Mouse (Mus musculus) forelimb bud, embryonic 11.5 days (tissue): Measurements from ENCODE around the gene Fam189a1.
A peak's percentile ranks its signal among the peaks of the same experiment; 100 is the strongest.

Source experiments
- DNase-seq: peaks from one replicate; pipeline ENCODE4 v3.0.0-alpha.2; 2012; ENCODE audit warnings: low read depth, low spot score

Gene Fam189a1

GRCm38 (mm10) chr7:65104207-65105096 is 51.9 kb downstream of the Fam189a1 start:
- no peak for DNase-seq

DNA sequence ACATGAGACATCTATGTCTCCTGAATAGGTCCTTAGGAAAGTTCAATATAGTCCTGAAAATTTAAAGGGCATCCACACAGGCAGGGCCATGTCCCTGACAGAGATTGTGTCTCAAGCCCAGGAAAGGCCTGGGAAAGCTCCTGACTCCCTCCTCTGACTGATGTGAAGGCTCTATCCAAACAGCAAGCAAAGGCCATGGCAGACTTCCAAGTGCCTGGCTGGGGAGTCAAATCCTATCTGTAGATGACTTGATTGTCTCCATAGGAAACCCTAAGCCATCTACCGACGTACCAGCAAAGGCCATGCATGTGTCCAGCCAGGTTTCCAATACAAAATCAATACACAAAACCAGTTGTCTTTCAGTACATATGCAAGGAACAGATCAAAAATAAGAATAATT is 54.7 kb downstream of the Fam189a1 start:
- DNase-seq: no peak

DNA sequence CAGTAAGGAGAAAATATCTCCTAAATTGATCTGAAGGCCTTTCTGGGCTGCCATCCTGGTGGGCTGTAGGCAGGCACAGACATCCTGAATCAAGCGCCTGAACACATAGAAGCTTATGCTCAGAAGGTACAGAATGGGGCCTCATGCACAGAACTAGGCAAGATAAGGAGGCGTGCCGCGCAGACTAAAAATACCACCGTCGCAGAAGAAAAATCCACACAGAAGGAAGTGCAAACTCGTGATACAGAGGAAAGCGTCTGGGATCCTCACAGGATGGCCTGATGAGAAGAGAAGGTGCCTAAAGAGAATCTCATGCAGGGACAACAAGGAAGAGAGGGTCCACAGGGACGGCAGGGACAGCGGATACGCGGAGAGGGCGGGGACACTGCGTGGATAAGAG is 58.7 kb downstream of the Fam189a1 start:
- no peak for DNase-seq

GRCm38 (mm10) chr7:65095631-65096107 is 60.7 kb downstream of the Fam189a1 start:
- DNase-seq: no peak

- no peak for DNase-seq
These were observed 63.1 kb downstream of the Fam189a1 start for GRCm38 (mm10) chr7:65093314-65093713.

GRCm38 (mm10) chr7:65091486-65091885 is 64.9 kb downstream of the Fam189a1 start:
- no peak for DNase-seq

GRCm38 (mm10) chr7:65085972-65086371 is 70.4 kb downstream of the Fam189a1 start:
- no peak for DNase-seq

- no peak for DNase-seq
These were observed 73.6 kb downstream of the Fam189a1 start for GRCm38 (mm10) chr7:65082778-65083091.

DNA sequence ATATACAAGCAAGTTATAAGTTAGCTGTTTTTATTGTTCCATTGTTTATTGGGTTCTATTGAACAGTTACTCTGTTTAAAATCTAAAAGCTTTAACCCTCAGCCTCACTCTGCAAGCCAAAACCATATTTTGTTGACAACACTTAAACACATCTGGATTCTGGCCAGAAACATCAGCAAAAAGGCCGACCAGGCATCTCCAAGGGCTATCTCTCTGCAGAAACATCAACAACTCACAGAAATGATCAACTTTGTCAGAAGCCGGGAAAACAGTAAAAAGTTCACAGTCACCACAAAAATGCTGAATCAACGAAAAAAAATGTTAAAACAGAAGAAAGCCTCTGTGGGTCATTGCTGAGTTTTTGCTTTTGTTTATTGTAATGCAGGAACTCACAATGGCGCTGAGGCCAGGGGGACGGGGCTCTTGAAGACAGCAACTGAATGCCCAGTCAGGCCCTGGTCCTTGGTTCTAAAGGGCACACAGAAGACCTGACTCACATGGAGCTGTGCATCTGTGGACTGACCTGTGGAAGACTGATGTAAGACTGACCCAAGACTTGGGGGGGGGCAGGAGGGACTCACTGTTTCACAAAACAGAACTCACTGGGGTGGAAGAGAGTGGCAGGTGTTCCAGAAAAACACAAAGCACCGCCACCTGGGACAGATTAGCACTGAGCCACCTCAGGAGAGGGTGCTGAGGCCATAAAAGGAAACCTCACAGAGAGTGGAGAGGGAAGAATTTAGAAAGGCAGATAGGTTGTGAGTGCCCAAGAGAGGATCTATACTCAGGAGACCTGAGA is 74.2 kb downstream of the Fam189a1 start:
- no peak for DNase-seq

GRCm38 (mm10) chr7:65076134-65076533 is 80.2 kb downstream of the Fam189a1 start:
- DNase-seq: no peak

DNA sequence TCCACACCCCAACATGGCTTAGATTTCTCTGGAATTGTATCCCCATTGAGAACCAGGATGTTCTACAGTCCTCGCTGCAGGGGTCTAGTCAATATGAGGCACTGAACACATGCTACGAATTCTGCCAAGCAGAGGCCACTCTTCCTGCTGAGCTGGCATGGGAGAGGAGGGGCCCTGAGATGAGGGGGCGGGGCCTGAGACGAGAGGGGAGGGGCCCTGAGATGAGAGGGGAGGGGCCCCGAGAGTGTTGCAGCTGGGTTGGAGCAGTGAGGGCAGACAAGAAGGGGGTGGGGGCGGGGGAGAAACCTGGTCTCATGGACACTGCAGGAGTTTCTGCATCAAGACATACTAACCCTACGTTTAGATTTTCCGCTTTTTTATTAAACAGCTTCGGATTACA is 82.2 kb downstream of the Fam189a1 start:
- no peak for DNase-seq

GRCm38 (mm10) chr7:65073555-65073954 is 82.8 kb downstream of the Fam189a1 start:
- peak; percentile 21 for DNase-seq

- DNase-seq: no peak
These were observed 90.2 kb downstream of the Fam189a1 start for GRCm38 (mm10) chr7:65066211-65066610.

GRCm38 (mm10) chr7:65065457-65065856 is 90.9 kb downstream of the Fam189a1 start:
- DNase-seq: no peak

GRCm38 (mm10) chr7:65064638-65065037 is 91.7 kb downstream of the Fam189a1 start:
- DNase-seq: no peak

- no peak for DNase-seq
These were observed 92.3 kb downstream of the Fam189a1 start for GRCm38 (mm10) chr7:65064096-65064495.

DNA sequence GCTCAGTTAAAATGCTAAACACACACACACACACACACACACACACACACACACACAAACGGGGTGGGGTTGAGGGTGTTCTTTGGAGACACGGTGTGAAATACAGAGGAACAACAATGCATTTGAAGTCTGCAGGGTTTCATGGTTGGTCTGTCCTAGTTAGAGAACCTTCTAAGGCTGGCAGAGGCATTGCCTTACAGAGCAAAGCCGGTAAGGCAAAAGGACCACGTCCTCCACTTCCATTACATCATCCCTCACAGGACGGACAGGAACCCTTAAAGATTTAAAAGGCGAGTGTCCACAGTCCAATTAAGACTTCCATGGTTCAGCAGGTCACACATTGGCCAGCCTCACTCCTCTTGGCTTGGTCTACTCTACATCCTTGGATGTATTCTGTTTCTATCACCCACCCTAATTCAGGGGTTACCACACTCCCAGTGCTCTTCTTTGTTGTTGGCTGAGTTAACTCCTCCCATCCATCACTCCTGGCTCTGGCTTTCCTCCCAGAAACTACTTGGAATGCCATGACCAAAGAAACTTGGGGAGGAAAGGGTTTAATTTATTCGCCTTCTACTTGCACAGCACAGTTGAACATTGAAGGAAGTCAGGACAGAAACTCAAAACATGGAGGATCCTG is 96.1 kb downstream of the Fam189a1 start:
- DNase-seq: no peak

DNA sequence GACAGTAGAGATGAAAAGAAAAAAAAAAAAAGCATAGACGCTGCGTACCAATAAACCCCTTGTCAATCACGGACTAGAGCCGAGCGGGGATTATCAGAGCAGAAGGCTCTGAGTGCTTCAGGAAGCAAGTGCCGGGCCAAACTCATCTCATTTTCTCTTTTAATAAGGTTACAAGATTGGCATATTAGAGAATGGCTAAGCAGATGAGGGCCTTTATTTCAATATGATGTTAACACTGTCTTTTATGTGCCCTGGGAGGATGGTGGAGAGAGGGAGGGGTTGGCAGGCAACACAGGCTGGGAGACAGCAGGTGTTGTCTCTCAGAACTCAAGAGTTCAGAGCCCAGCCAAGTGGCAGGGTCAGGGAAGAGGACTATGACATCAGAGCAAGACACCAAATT is 99.5 kb downstream of the Fam189a1 start:
- DNase-seq: no peak

- DNase-seq: no peak
These were observed 104.4 kb downstream of the Fam189a1 start for GRCm38 (mm10) chr7:65051986-65052385.

DNA sequence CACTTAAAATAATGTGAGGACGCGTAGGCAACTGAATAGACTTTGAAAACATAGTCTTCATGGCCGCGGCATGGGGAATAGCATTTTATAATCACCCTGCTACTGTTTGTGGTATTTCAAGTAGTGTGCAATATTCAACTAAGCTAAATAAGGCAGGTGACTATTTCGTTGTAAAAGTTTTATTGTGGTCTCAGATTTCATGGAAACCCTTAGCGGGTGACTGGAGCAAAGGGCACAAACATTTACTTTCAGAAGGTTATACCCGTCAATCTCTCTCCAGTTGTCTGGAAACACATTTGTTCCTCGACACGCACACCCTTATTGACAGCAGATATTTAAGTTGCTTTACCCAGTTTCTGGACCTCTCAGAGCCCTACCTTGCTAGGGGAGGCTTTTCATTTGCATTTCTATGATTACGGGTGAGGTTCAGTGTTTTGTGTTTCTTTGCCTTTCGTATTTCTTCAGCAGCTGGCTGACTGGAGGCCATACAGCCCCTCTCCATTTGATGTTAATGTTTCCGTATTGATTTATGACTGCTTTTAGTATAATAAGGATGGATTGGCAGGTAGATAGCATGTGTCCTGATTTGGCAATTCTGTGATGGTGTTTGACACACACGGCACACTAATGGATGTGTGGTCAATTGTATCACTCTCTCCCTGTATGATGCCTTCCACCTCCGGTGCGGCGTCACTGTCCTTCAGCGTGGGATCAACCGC is 107.0 kb downstream of the Fam189a1 start:
- peak; percentile 7 for DNase-seq

GRCm38 (mm10) chr7:65047700-65048099 is 108.7 kb downstream of the Fam189a1 start:
- no peak for DNase-seq

GRCm38 (mm10) chr7:65046690-65047089 is 109.7 kb downstream of the Fam189a1 start:
- DNase-seq: no peak
